Mouse (Mus musculus) mesoderm, embryonic 11.5 days (tissue): ENCODE data around the gene Crocc.
A peak's percentile ranks its signal among the peaks of the same experiment; 100 is the strongest.

Experiments used
- DNase-seq: peaks from one replicate; pipeline ENCODE4 v3.0.0-alpha.2; 2012; ENCODE audit warnings: low read depth, low spot score

Gene Crocc

DNA sequence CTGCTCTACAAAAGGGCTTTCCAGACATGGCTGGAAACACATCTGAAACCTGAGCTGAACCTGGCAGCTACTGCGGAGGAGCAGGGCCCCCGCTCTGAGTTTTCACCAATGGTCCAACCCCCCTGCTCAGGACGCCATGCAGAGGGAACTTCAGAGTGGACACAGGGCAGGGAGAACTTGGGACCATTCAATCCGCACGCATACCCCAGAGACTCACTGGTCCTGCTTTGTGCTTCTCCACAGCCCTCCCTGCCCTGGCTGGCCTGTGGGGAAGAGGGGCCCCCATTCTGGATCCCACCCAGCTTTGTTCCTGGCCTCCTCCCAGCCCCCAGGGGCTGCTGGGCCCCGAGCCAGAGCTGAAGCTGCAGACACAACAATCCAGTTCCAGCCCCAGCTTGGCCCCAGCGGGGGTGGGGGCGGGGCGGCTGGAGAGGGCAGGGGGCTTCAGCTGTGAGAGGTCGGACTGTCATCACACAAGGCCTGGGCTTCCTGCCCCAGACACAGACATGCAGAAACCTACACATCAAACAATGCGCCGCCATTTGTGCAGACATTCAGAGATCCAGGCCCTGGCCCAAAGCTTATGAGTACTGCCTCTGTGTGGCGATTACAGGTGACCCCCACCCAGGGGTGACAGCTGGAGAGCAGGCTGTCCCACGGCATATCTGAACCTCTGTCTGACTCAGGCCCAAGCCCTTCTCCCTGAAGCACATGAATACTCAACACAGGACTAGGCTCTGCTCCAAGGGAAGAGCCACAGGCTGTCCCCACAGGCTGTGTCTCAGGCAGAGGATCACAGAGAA lies 39.3 kb downstream of the Crocc start:
- DNase-seq = peak; percentile 35

DNA sequence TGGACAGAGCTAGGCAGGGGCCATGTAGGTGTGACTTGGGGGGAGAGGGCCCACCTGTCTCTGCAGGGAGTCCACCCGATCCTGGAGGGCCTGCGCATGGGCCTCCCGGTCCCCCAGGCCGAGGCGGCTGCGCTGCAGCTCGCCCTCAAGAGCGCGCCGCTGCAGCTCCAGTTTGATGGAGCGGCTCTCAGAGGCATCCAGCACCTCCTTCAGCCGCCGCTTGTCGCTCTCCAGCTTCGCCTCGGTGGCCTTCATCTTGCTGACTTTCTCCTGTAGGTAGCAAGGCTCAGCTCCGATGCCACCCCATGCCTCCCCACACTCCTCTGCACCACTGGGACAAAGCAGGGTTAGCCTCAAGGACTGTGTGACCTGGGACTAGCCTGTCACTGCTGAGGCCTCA lies 40.1 kb downstream of the Crocc start:
- DNase-seq = no peak

DNA sequence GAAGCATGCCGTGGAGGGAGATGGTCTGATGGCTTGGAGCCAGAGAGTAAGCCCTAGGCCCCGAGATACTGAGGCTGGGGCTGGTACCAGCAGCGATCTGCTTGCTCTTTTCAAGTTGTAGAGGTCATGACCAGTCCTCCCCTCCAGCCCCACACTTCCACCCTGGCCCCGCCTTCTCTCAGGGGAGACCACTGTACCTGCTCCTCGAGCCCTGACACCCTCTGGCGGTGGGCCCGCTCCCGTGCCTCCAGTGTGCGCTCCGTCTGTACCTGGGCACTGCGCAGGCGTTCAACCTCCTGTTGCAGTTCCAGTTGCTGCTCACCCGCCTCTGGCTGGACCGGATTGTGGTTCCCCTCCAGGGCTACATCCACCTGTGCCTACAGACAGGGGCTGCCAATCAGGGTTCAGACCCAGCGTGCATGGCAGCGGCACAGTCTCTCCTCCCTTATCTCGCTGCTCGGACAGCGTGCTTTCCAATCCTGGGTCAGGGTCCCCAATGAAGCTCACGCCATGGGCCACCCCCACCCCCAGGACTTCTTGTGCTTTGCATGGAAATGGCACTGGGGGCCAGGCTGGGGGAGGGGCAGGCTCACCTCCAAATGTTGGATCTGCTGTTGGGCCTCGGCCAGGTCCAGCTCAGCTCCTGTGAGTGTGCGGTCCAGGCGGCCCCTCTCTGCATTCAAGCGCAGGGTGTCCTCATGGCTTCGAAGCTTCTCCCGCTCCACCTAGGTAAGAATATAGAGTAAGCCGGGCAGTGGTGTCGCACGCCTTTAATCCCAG lies 42.5 kb downstream of the Crocc start:
- no peak for DNase-seq

- no peak for DNase-seq
These were observed 44.0 kb downstream of the Crocc start for GRCm38 (mm10) chr4:141016311-141016710.

DNA sequence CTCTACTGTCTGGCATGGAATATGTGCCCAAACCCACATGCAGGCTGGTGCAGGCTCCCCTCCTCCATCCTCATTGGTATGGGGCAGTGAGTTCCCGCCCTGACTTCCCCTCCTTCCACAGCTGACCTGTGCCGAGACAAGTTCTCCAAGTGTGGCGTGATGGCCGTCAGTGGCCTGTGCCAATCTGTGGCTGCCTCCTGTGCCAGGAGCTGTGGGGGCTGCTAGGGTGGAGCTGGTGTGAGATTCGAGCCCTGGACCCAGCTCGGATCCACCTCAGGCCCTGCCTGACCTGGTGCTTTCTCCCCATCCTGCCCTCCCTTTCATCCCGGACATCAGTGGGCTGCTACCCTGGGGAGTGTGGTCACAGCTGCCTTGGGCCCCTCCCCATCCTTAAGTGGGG lies 45.0 kb downstream of the Crocc start:
- DNase-seq = no peak

- no peak for DNase-seq
These were observed 45.5 kb downstream of the Crocc start for GRCm38 (mm10) chr4:141014856-141015255.

DNA sequence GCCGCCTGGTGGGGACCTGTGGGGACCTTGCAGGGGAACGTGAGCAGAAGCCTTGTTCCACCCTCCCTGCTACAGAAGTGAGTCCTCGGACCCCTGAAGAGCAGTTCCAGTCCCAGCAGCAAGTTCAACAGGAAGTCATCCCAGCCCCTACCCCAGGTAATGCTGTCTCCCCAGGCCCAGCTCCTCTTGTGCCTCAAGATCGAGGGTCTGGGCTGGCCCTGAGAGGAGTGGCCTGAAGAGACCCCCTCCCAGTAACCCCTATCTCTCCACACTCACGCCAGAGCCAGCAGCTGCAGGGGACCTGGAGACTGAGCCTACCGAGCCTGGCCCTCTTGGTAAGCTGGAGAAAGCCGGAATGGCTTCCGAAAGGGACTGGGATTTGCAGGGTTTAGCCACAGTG lies 46.2 kb downstream of the Crocc start:
- DNase-seq = no peak

GRCm38 (mm10) chr4:141012558-141012957 lies 47.8 kb downstream of the Crocc start:
- no peak for DNase-seq

GRCm38 (mm10) chr4:141011556-141012328 lies 48.6 kb downstream of the Crocc start:
- DNase-seq = peak; percentile 25

DNA sequence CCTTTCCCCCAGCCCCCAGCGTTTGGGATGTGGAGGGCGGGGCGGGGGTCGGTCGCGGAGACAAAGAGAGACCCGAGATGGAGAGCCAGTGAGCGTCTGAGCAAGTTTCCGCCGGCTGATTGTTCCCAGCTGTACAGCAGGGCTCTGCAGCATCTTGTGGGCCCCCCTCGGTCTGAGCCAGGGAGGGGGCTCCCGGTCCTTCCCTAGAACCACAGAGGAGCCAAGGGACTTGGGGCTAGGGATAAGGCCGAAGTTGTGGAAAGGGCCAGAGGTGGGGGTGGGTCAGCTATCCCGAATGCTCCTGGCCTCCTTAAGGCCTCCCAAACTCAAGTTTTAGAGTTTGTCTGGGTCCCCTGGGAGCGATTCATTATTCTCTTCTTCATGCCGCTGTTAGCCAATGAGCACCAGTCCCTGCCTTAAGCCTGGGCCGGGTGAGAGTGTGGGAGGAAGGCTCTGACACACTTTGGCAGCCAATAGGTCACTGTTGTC lies 49.4 kb downstream of the Crocc start:
- peak; percentile 82 for DNase-seq

DNA sequence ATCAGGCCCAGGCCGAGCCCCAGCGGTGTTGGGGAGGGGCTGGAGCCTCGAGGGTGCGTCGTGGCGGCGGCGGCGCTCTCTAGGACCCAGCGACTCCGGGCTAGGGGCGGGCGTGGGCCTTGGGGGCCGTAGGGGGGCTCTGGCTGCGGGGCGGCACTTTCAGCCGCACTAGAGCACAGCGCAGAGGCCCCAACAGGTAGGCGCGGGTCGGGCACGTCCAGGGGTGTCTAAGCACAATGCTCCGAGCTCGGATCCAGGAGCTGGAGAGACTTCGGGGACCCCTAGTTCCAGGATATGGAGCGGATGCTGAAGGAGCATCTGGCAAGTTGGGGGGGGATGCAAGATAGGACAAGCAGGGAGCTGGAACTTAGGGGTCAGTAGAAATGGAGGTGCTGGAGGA lies 49.8 kb downstream of the Crocc start:
- peak; percentile 67 for DNase-seq

DNA sequence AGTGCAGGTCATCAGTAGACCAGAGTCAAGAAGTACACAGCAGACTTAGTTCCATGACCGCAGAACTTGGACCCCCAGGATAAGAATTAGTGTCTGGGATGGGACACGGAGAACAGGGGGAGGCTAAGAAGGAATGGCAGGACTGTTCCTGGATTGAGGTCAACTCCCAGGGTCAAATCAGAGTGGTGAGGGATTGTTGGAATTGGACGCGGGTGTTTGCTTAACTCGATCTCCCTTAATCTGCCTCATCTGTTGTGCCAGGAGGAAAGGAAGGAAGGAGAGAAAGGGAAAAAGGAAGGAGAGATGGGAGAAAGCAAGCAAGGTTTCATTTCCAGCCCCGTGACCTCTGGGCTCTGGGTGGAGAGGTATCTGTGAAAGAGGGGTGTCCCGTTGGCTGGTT lies 50.2 kb downstream of the Crocc start, which contains the start of gene Mfap2:
Gene Mfap2, plus strand, starts transcription at position 301 of the 400 bp plus-strand sequence.
- DNase-seq = no peak

GRCm38 (mm10) chr4:141008028-141008427 lies 52.3 kb downstream of the Crocc start:
- DNase-seq = no peak

- no peak for DNase-seq
These were observed 54.4 kb downstream of the Crocc start for GRCm38 (mm10) chr4:141005983-141006382.

GRCm38 (mm10) chr4:140996812-140997211 lies 63.5 kb downstream of the Crocc start:
- DNase-seq = no peak

- no peak for DNase-seq
These were observed 64.5 kb downstream of the Crocc start for GRCm38 (mm10) chr4:140995811-140996210.

GRCm38 (mm10) chr4:140993846-140994245 lies 66.5 kb downstream of the Crocc start:
- DNase-seq = no peak

GRCm38 (mm10) chr4:140992215-140992614 lies 68.1 kb downstream of the Crocc start:
- DNase-seq = no peak

DNA sequence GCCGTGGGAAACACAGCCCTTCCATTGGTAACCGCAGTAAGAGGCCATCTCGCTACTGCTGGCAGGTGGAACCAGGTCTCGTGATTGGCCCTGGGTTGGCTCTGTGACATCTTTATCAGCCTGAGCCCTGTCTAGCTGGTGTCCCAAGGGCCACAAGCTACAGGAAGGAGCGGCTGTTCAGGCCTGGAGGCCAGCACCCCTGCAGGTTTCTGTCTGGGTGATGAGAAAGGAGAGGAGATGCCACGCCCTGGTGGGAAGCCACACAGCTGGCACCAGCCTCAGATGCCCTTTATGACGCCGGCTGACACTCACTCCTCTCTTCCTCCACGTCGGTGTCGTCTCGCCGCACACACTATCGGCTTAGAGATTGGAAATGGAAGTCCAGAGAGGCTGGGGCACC lies 70.9 kb downstream of the Crocc start:
- no peak for DNase-seq

DNA sequence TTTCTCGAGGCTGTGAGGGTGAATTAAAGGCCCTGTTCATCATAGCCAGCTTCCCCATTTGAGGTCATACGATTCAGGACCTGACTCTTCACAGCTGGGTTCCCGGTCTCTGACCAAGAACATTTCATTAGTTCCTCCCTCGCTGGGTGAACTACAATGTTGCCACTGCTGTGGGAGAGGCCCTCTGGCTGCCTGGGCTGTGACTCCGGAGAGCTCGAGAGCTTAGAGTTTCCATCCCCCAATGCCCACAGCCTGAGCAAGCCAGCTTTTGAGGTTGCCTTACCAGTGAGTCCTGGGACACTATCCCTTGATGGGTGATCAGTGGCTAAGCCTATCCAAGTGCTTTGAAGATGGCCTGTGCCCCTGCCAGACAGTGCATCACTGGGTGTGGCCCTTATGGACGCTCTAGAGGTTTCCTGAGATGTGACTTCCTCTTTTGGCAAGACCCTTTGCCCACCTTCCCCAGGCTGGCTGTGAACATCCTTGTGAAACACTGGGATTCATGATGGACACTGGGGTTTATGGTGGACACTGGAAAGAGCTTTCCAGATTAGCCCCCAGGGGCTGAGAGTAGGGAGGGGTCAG lies 71.6 kb downstream of the Crocc start:
- DNase-seq = no peak

- no peak for DNase-seq
These were observed 72.9 kb downstream of the Crocc start for GRCm38 (mm10) chr4:140987476-140987875.
